Comparison of ENCODE assay signal across 22 mouse cellular contexts in the genomic region with DNA sequence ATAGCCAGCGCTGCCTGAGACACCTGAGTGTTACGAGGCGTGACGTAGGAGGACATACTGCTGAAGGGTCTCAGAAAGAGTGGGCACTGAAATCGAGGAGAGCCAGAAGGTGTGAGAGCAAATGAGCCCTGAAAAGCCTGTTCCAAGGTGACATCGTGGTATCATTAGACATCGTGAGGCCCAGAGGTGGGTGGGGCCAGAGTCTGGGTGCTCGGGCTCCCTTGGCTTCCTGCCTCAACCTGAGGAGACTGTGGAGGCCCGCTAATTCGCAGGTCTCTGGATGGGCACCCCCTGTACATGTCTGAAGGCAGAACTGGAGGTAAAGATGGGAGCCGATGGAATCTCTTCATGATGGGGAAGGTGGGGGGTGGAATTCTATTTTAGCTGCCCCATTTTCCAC. TPM values are rescaled to one million over a fixed set of nuclear protein-coding genes. Genes with fewer than 3 reads are reported as not detected.
DNase-seq lines count a peak whose midpoint lies in the region; ATAC-seq lines count a peak whose summit lies in the region.
"Had no signal": no experiment of that assay in that cellular context is flagged by ENCODE, and none has a peak within 500 bp of the region (broad histone marks: within the 10 kb centered on the region; RNA-seq: fewer than 3 reads in every experiment).

No protein-coding gene starts in this region.

- peaks cover 6% of the 10 kb centered on the region for H3K4me1 ChIP-seq in heart, embryonic 12.5 days (replicated peaks)
- H3K4me1 ChIP-seq in midbrain, embryonic 11.5 days (ENCODE audit: control insufficient read depth, insufficient read depth, low read length): no peaks in the 10 kb centered on the region; the same call in 1 of the 2 replicates
- H3K4me1 ChIP-seq in midbrain, embryonic 16.5 days (ENCODE audit: control insufficient read depth, insufficient read depth, low read length): no peaks in the 10 kb centered on the region
- no peaks in the 10 kb centered on the region for H3K4me1 ChIP-seq in limb, embryonic 10.5 days
- H3K4me1 ChIP-seq: embryonic facial prominence, embryonic 15.5 days; hindbrain, embryonic 13.5 days had no signal

- no peak for ATAC-seq in heart, embryonic 12.5 days (ENCODE audit: insufficient number of reproducible peaks, low FRiP score)
- no peak for ATAC-seq in midbrain, embryonic 11.5 days (ENCODE audit: low FRiP score)
- no peak for ATAC-seq in midbrain, embryonic 16.5 days
- peak; percentile 36 for ATAC-seq in activated CD4-positive, CD25-positive, alpha-beta regulatory T cell, adult 4 months
- ATAC-seq: forebrain, embryonic 16.5 days; hindbrain, postnatal 0 days had no signal

- H3K27me3 ChIP-seq in heart, embryonic 12.5 days (replicated peaks): peaks cover 29% of the 10 kb centered on the region
- no peaks in the 10 kb centered on the region for H3K27me3 ChIP-seq in midbrain, embryonic 11.5 days (ENCODE audit: control insufficient read depth, insufficient read depth, low read length)
- H3K27me3 ChIP-seq in midbrain, embryonic 16.5 days (ENCODE audit: control insufficient read depth, insufficient read depth, low read depth, low read length): no peaks in the 10 kb centered on the region
- H3K27me3 ChIP-seq in limb, embryonic 10.5 days (ENCODE audit: low read depth, poor library complexity, severe bottlenecking): no peaks in the 10 kb centered on the region
- H3K27me3 ChIP-seq: embryonic facial prominence, embryonic 15.5 days; hindbrain, embryonic 13.5 days had no signal

- H3K27ac ChIP-seq in heart, embryonic 12.5 days (ENCODE audit: poor library complexity, severe bottlenecking): no peak overlapping the region
- H3K27ac ChIP-seq in midbrain, embryonic 11.5 days (ENCODE audit: low read depth, low read length): no peak overlapping the region
- H3K27ac ChIP-seq in midbrain, embryonic 16.5 days (ENCODE audit: low read length): no peak overlapping the region
- H3K27ac ChIP-seq in limb, embryonic 10.5 days: no peak overlapping the region
- H3K27ac ChIP-seq: embryonic facial prominence, embryonic 15.5 days; forebrain, embryonic 10.5 days; heart, embryonic 15.5 days; hindbrain, embryonic 13.5 days; hindbrain, postnatal 0 days had no signal

- WGBS in heart, embryonic 12.5 days: 83% methylated on average over 11 of the region's 11 CpGs
- 92% methylated on average over 11 of the region's 11 CpGs for WGBS in midbrain, embryonic 11.5 days
- 93% methylated on average over 11 of the region's 11 CpGs for WGBS in midbrain, embryonic 16.5 days
- WGBS in limb, embryonic 10.5 days: 89% methylated on average over 11 of the region's 11 CpGs

- peak; percentile 77 for DNase-seq in heart, adult 11 months
- DNase-seq in midbrain, embryonic 11.5 days (ENCODE audit: low spot score, missing footprints): peak; percentile 33
- no peak for DNase-seq in limb, embryonic 10.5 days (ENCODE audit: low spot score)
- no peak for DNase-seq in retina, embryonic 14.5 days (ENCODE audit: low spot score)
- DNase-seq: adrenal gland, postnatal 10 days; cerebellum, adult 11 months; cerebellum, adult 8-10 months; cerebellum, postnatal 14 days; embryo, embryonic 11 days; gastrocnemius, postnatal 14 days; heart, postnatal 14 days had no signal

- H3K4me3 ChIP-seq in heart, embryonic 12.5 days: no peak overlapping the region
- no peak overlapping the region for H3K4me3 ChIP-seq in midbrain, embryonic 11.5 days (ENCODE audit: low read depth, low read length)
- no peak overlapping the region for H3K4me3 ChIP-seq in midbrain, embryonic 16.5 days (ENCODE audit: low read depth, low read length)
- H3K4me3 ChIP-seq in limb, embryonic 10.5 days: no peak overlapping the region
- H3K4me3 ChIP-seq: embryonic facial prominence, embryonic 15.5 days; erythroblast, embryonic 14.5 days; forebrain, embryonic 10.5 days; heart, embryonic 15.5 days; hindbrain, embryonic 13.5 days had no signal

- no peaks in the 10 kb centered on the region for H3K36me3 ChIP-seq in heart, embryonic 12.5 days
- no peaks in the 10 kb centered on the region for H3K36me3 ChIP-seq in midbrain, embryonic 11.5 days (ENCODE audit: control insufficient read depth, insufficient read depth, low read length)
- H3K36me3 ChIP-seq in midbrain, embryonic 16.5 days (ENCODE audit: control insufficient read depth, insufficient read depth, low read length): no peaks in the 10 kb centered on the region
- H3K36me3 ChIP-seq in limb, embryonic 10.5 days: no peaks in the 10 kb centered on the region
- H3K36me3 ChIP-seq: embryonic facial prominence, embryonic 15.5 days; forebrain, embryonic 10.5 days; heart, embryonic 15.5 days; hindbrain, embryonic 13.5 days had no signal

- no peak overlapping the region for H3K9ac ChIP-seq in heart, embryonic 12.5 days
- H3K9ac ChIP-seq in midbrain, embryonic 11.5 days (ENCODE audit: low read length): no peak overlapping the region
- H3K9ac ChIP-seq in midbrain, embryonic 16.5 days (ENCODE audit: low read depth, low read length): no peak overlapping the region
- H3K9ac ChIP-seq: embryonic facial prominence, embryonic 15.5 days; heart, embryonic 15.5 days; hindbrain, embryonic 13.5 days had no signal

- H3K9me3 ChIP-seq in heart, embryonic 12.5 days (replicated peaks): no peaks in the 10 kb centered on the region
- H3K9me3 ChIP-seq in midbrain, embryonic 11.5 days (ENCODE audit: control insufficient read depth, low read length): no peaks in the 10 kb centered on the region
- H3K9me3 ChIP-seq in midbrain, embryonic 16.5 days (replicated peaks; ENCODE audit: control insufficient read depth, low read length, poor library complexity, severe bottlenecking): no peaks in the 10 kb centered on the region
- H3K9me3 ChIP-seq in limb, embryonic 10.5 days (replicated peaks): no peaks in the 10 kb centered on the region
- H3K9me3 ChIP-seq: embryonic facial prominence, embryonic 15.5 days; forebrain, embryonic 10.5 days; heart, embryonic 15.5 days; hindbrain, embryonic 13.5 days had no signal

- no peak overlapping the region for H3K4me2 ChIP-seq in heart, embryonic 12.5 days
- H3K4me2 ChIP-seq in midbrain, embryonic 11.5 days: no peak overlapping the region
- no peak overlapping the region for H3K4me2 ChIP-seq in midbrain, embryonic 16.5 days (ENCODE audit: low read length)
- H3K4me2 ChIP-seq: embryonic facial prominence, embryonic 15.5 days; heart, embryonic 15.5 days; hindbrain, embryonic 13.5 days had no signal

RNA-seq across cellular contexts. Expression of a gene that starts 13.2 kb away (rescaled TPM):
- 2.1 and 2.5 TPM in 2 replicates for polyA plus RNA-seq in heart, embryonic 12.5 days (2016; fragmentation: Nextera tagmentation; extraction: Ambion mirVana)
- 1.7 and 2.3 TPM in 2 replicates for polyA plus RNA-seq in midbrain, embryonic 11.5 days (2014; fragmentation: Nextera tagmentation; extraction: Ambion mirVana)
- 0.99 and 1.9 TPM in 2 replicates for polyA plus RNA-seq in midbrain, embryonic 16.5 days (2015; fragmentation: Nextera tagmentation; extraction: Ambion mirVana)
- polyA plus RNA-seq in activated CD4-positive, CD25-positive, alpha-beta regulatory T cell, adult 4 months (2017; shearing (Covaris generic)): 10 to 100 TPM; 76.6 to 80.0 TPM
- polyA plus RNA-seq in limb, embryonic 10.5 days (2016; fragmentation: Nextera tagmentation; extraction: Ambion mirVana): 2.3 and 2.6 TPM in 2 replicates
- polyA plus RNA-seq: C2C12; erythroblast, embryonic 14.5 days had no signal

Comparison
In these comparisons a context has a peak if more than half of its experiments do, and no peak if none do; other contexts are left out.
1. DNase-seq: peak in heart, adult 11 months (single experiment) and midbrain, embryonic 11.5 days (single experiment); none in limb, embryonic 10.5 days (single experiment) and retina, embryonic 14.5 days (single experiment).
2. RNA of a gene that starts 13.2 kb away (polyA plus RNA-seq): 76.6 to 80.0 TPM in activated CD4-positive, CD25-positive, alpha-beta regulatory T cell, adult 4 months; 2.3 to 2.6 TPM in limb, embryonic 10.5 days, 2.1 to 2.5 TPM in heart, embryonic 12.5 days, 1.7 to 2.3 TPM in midbrain, embryonic 11.5 days and 0.99 to 1.9 TPM in midbrain, embryonic 16.5 days; every median in the first group is over 10 times any median in the second.